Mouse (Mus musculus) E14TG2a.4 (cell line): ENCODE data around the gene Wdr72.

Source experiments
- H3K27me3 ChIP-seq: 2 replicates; pipeline ENCODE4 v1.6.1; 2014; ENCODE audit warnings: low read length, control low read depth; ENCODE audit not compliant: insufficient read depth
- H3K36me3 ChIP-seq: 2 replicates; pipeline ENCODE4 v1.6.1; 2014; ENCODE audit warnings: low read length, control low read depth; ENCODE audit not compliant: insufficient read depth
- H3K4me1 ChIP-seq: replicated peaks from 2 replicates; pipeline ENCODE4 v1.6.1; 2014; ENCODE audit warnings: low read depth, low read length, control low read depth
- H3K4me3 ChIP-seq: replicated peaks from 2 replicates; pipeline ENCODE4 v1.5.1; 2014; ENCODE audit warnings: mild to moderate bottlenecking, low read length
- H3K9me3 ChIP-seq: 2 replicates; pipeline ENCODE4 v1.6.1; 2014; ENCODE audit warnings: low read length, control low read depth
- CTCF ChIP-seq: conservative IDR thresholded peaks from 2 replicates; pipeline ENCODE4 v1.5.1; 2014; ENCODE audit warnings: low read length
- NANOG ChIP-seq: IDR thresholded peaks from 2 replicates; pipeline ENCODE4 v1.6.1; 2014; ENCODE audit warnings: borderline replicate concordance, low read length, mixed read lengths
- POU5F1 ChIP-seq: IDR thresholded peaks from 2 replicates; pipeline ENCODE4 v1.6.1; 2014; ENCODE audit warnings: low read length, borderline replicate concordance

Wdr72 gene

GRCm38 (mm10) chr9:74328821-74329220 is 218.7 kb downstream of the Wdr72 start:
- Histone ChIP-seq H3K36me3 (no peaks in the 10 kb centered on the region), H3K4me1 (peaks cover 18% of the 10 kb centered on the region), H3K9me3 (no peaks in the 10 kb centered on the region), H3K27me3 (no peaks in the 10 kb centered on the region), H3K4me3 (no peak overlapping the region)
- no peak for TF ChIP-seq NANOG
- no peak for TF ChIP-seq CTCF
- TF ChIP-seq POU5F1: no peak

GRCm38 (mm10) chr9:74330706-74331495 is 220.7 kb downstream of the Wdr72 start:
- Histone ChIP-seq H3K4me1 (peaks cover 18% of the 10 kb centered on the region), H3K36me3 (no peaks in the 10 kb centered on the region), H3K4me3 (no peak overlapping the region), H3K27me3 (no peaks in the 10 kb centered on the region), H3K9me3 (no peaks in the 10 kb centered on the region)
- TF ChIP-seq CTCF (no peak), NANOG (no peak), POU5F1 (no peak)

GRCm38 (mm10) chr9:74332321-74332720 is 222.2 kb downstream of the Wdr72 start:
- Histone ChIP-seq H3K27me3 (no peaks in the 10 kb centered on the region), H3K9me3 (no peaks in the 10 kb centered on the region), H3K4me3 (no peak overlapping the region), H3K4me1 (peaks cover 18% of the 10 kb centered on the region), H3K36me3 (no peaks in the 10 kb centered on the region)
- no peak for TF ChIP-seq POU5F1
- TF ChIP-seq NANOG: no peak
- no peak for TF ChIP-seq CTCF
